Mouse (Mus musculus): ENCODE data around the gene Ppp1r27. TPM values are rescaled to one million over a fixed set of nuclear protein-coding genes. Genes with fewer than 3 reads are reported as not detected.

Gene Ppp1r27
- polyA plus RNA-seq, 1 experiment from 2014 or later: 1.2 TPM

GRCm38 (mm10) chr11:120527690-120528354 is 23.1 kb downstream of the Ppp1r27 start:
- Histone ChIP-seq H3K27ac (ENCODE audit: low read length) (no peak overlapping the region), H3K9ac (ENCODE audit: low read depth, low read length) (no peak overlapping the region), H3K9me3 (replicated peaks; ENCODE audit: control insufficient read depth, low read length) (no peaks in the 10 kb centered on the region), H3K27me3 (ENCODE audit: control insufficient read depth, insufficient read depth, low read depth, low read length) (peaks cover 46% of the 10 kb centered on the region), H3K36me3 (ENCODE audit: control insufficient read depth, insufficient read depth) (no peaks in the 10 kb centered on the region), H3K4me1 (ENCODE audit: control insufficient read depth, low read depth, low read length) (peaks cover 10% of the 10 kb centered on the region), H3K4me3 (ENCODE audit: low read depth, low read length) (no peak overlapping the region), H3K4me2 (ENCODE audit: low read depth, low read length) (no peak overlapping the region)
- ATAC-seq (ENCODE audit: low read depth): no peak
- 36% methylated on average over 9 of the region's 9 CpGs for WGBS (ENCODE audit: insufficient replicate concordance)

GRCm38 (mm10) chr11:120525959-120526358 is 25.0 kb downstream of the Ppp1r27 start:
- WGBS (ENCODE audit: insufficient replicate concordance): 53% methylated on average over 2 of the region's 2 CpGs

GRCm38 (mm10) chr11:120522581-120522980 is 28.4 kb downstream of the Ppp1r27 start:
- Histone ChIP-seq H3K9me3 (replicated peaks; ENCODE audit: control insufficient read depth, low read length) (no peaks in the 10 kb centered on the region), H3K9ac (ENCODE audit: low read depth, low read length) (no peak overlapping the region), H3K36me3 (ENCODE audit: control insufficient read depth, insufficient read depth) (no peaks in the 10 kb centered on the region), H3K27me3 (ENCODE audit: control insufficient read depth, insufficient read depth, low read depth, low read length) (no peaks in the 10 kb centered on the region), H3K27ac (ENCODE audit: low read length) (no peak overlapping the region), H3K4me1 (ENCODE audit: control insufficient read depth, low read depth, low read length) (peaks cover 28% of the 10 kb centered on the region), H3K4me2 (ENCODE audit: low read depth, low read length) (no peak overlapping the region), H3K4me3 (ENCODE audit: low read depth, low read length) (no peak overlapping the region)
- ATAC-seq (ENCODE audit: low read depth): no peak
- WGBS (ENCODE audit: insufficient replicate concordance): 69% methylated on average over 8 of the region's 8 CpGs

More at GRCm38 (mm10) chr11:120525959-120526358, 25.0 kb downstream of the Ppp1r27 start:
- no peak for ATAC-seq (ENCODE audit: low read depth)
- H3K9me3 ChIP-seq (replicated peaks; ENCODE audit: control insufficient read depth, low read length): no peaks in the 10 kb centered on the region
- peaks cover 27% of the 10 kb centered on the region for H3K27me3 ChIP-seq (ENCODE audit: control insufficient read depth, insufficient read depth, low read depth, low read length)
- no peak overlapping the region for H3K9ac ChIP-seq (ENCODE audit: low read depth, low read length)
- no peak overlapping the region for H3K4me2 ChIP-seq (ENCODE audit: low read depth, low read length)
- peaks cover 13% of the 10 kb centered on the region for H3K4me1 ChIP-seq (ENCODE audit: control insufficient read depth, low read depth, low read length)
- no peak overlapping the region for H3K27ac ChIP-seq (ENCODE audit: low read length)
- H3K4me3 ChIP-seq (ENCODE audit: low read depth, low read length): no peak overlapping the region
- H3K36me3 ChIP-seq (ENCODE audit: control insufficient read depth, insufficient read depth): no peaks in the 10 kb centered on the region

- Histone ChIP-seq H3K4me1 (ENCODE audit: control insufficient read depth, low read depth, low read length) (peaks cover 25% of the 10 kb centered on the region), H3K9me3 (replicated peaks; ENCODE audit: control insufficient read depth, low read length) (no peaks in the 10 kb centered on the region), H3K36me3 (ENCODE audit: control insufficient read depth, insufficient read depth) (no peaks in the 10 kb centered on the region), H3K4me3 (ENCODE audit: low read depth, low read length) (no peak overlapping the region), H3K4me2 (ENCODE audit: low read depth, low read length) (no peak overlapping the region), H3K9ac (ENCODE audit: low read depth, low read length) (no peak overlapping the region; the same call in 1 of the 2 replicates), H3K27ac (ENCODE audit: low read length) (peak overlapping the region; percentile 81), H3K27me3 (ENCODE audit: control insufficient read depth, insufficient read depth, low read depth, low read length) (no peaks in the 10 kb centered on the region)
- peak; percentile 81 for ATAC-seq (ENCODE audit: low read depth)
- WGBS (ENCODE audit: insufficient replicate concordance): 47% methylated on average over 5 of the region's 5 CpGs
Measured at GRCm38 (mm10) chr11:120520967-120521540, 29.9 kb downstream of the Ppp1r27 start.

- no peak for ATAC-seq (ENCODE audit: low read depth)
Measured at GRCm38 (mm10) chr11:120520498-120520897, 30.4 kb downstream of the Ppp1r27 start.

GRCm38 (mm10) chr11:120519738-120520137 is 31.2 kb downstream of the Ppp1r27 start:
- WGBS (ENCODE audit: insufficient replicate concordance): 27% methylated on average over 9 of the region's 9 CpGs

More at GRCm38 (mm10) chr11:120520498-120520897, 30.4 kb downstream of the Ppp1r27 start:
- no peaks in the 10 kb centered on the region for H3K9me3 ChIP-seq (replicated peaks; ENCODE audit: control insufficient read depth, low read length)
- H3K27ac ChIP-seq (ENCODE audit: low read length): peak overlapping the region; percentile 2; the same call in 1 of the 2 replicates
- H3K27me3 ChIP-seq (ENCODE audit: control insufficient read depth, insufficient read depth, low read depth, low read length): no peaks in the 10 kb centered on the region
- H3K36me3 ChIP-seq (ENCODE audit: control insufficient read depth, insufficient read depth): no peaks in the 10 kb centered on the region
- WGBS (ENCODE audit: insufficient replicate concordance): 60% methylated on average over 9 of the region's 9 CpGs
- no peak overlapping the region for H3K4me3 ChIP-seq (ENCODE audit: low read depth, low read length)
- no peak overlapping the region for H3K9ac ChIP-seq (ENCODE audit: low read depth, low read length)
- peaks cover 30% of the 10 kb centered on the region for H3K4me1 ChIP-seq (ENCODE audit: control insufficient read depth, low read depth, low read length)
- no peak overlapping the region for H3K4me2 ChIP-seq (ENCODE audit: low read depth, low read length)

GRCm38 (mm10) chr11:120518558-120518957 is 32.4 kb downstream of the Ppp1r27 start:
- ATAC-seq (ENCODE audit: low read depth): peak; percentile 15; the same call in 1 of the 2 replicates
- Histone ChIP-seq H3K9ac (ENCODE audit: low read depth, low read length) (no peak overlapping the region), H3K4me2 (ENCODE audit: low read depth, low read length) (no peak overlapping the region), H3K27me3 (ENCODE audit: control insufficient read depth, insufficient read depth, low read depth, low read length) (no peaks in the 10 kb centered on the region), H3K4me1 (ENCODE audit: control insufficient read depth, low read depth, low read length) (peaks cover 32% of the 10 kb centered on the region), H3K9me3 (replicated peaks; ENCODE audit: control insufficient read depth, low read length) (no peaks in the 10 kb centered on the region), H3K4me3 (ENCODE audit: low read depth, low read length) (no peak overlapping the region), H3K27ac (ENCODE audit: low read length) (no peak overlapping the region), H3K36me3 (ENCODE audit: control insufficient read depth, insufficient read depth) (no peaks in the 10 kb centered on the region)
- WGBS (ENCODE audit: insufficient replicate concordance): 46% methylated on average over 6 of the region's 6 CpGs

More at GRCm38 (mm10) chr11:120519738-120520137, 31.2 kb downstream of the Ppp1r27 start:
- Histone ChIP-seq H3K9me3 (replicated peaks; ENCODE audit: control insufficient read depth, low read length) (no peaks in the 10 kb centered on the region), H3K4me2 (ENCODE audit: low read depth, low read length) (no peak overlapping the region), H3K4me1 (ENCODE audit: control insufficient read depth, low read depth, low read length) (peaks cover 32% of the 10 kb centered on the region), H3K27ac (ENCODE audit: low read length) (no peak overlapping the region), H3K9ac (ENCODE audit: low read depth, low read length) (no peak overlapping the region), H3K36me3 (ENCODE audit: control insufficient read depth, insufficient read depth) (no peaks in the 10 kb centered on the region), H3K4me3 (ENCODE audit: low read depth, low read length) (no peak overlapping the region), H3K27me3 (ENCODE audit: control insufficient read depth, insufficient read depth, low read depth, low read length) (no peaks in the 10 kb centered on the region)
- no peak for ATAC-seq (ENCODE audit: low read depth)

- Histone ChIP-seq H3K9ac (ENCODE audit: low read depth, low read length) (no peak overlapping the region), H3K4me1 (ENCODE audit: control insufficient read depth, low read depth, low read length) (peaks cover 32% of the 10 kb centered on the region), H3K27me3 (ENCODE audit: control insufficient read depth, insufficient read depth, low read depth, low read length) (no peaks in the 10 kb centered on the region), H3K4me2 (ENCODE audit: low read depth, low read length) (no peak overlapping the region), H3K9me3 (replicated peaks; ENCODE audit: control insufficient read depth, low read length) (no peaks in the 10 kb centered on the region), H3K27ac (ENCODE audit: low read length) (peak overlapping the region; percentile 38; the same call in 1 of the 2 replicates), H3K36me3 (ENCODE audit: control insufficient read depth, insufficient read depth) (no peaks in the 10 kb centered on the region), H3K4me3 (ENCODE audit: low read depth, low read length) (no peak overlapping the region)
- peak; percentile 30; the same call in 1 of the 2 replicates for ATAC-seq (ENCODE audit: low read depth)
- 40% methylated on average over 6 of the region's 6 CpGs for WGBS (ENCODE audit: insufficient replicate concordance)
Measured at GRCm38 (mm10) chr11:120518027-120518426, 32.9 kb downstream of the Ppp1r27 start.

- WGBS (ENCODE audit: insufficient replicate concordance): 61% methylated on average over 4 of the region's 4 CpGs
- peaks cover 32% of the 10 kb centered on the region for H3K4me1 ChIP-seq (ENCODE audit: control insufficient read depth, low read depth, low read length)
- no peak overlapping the region for H3K4me3 ChIP-seq (ENCODE audit: low read depth, low read length)
- no peak overlapping the region for H3K27ac ChIP-seq (ENCODE audit: low read length)
- no peaks in the 10 kb centered on the region for H3K27me3 ChIP-seq (ENCODE audit: control insufficient read depth, insufficient read depth, low read depth, low read length)
- no peak overlapping the region for H3K9ac ChIP-seq (ENCODE audit: low read depth, low read length)
- H3K36me3 ChIP-seq (ENCODE audit: control insufficient read depth, insufficient read depth): no peaks in the 10 kb centered on the region
- no peaks in the 10 kb centered on the region for H3K9me3 ChIP-seq (replicated peaks; ENCODE audit: control insufficient read depth, low read length)
- H3K4me2 ChIP-seq (ENCODE audit: low read depth, low read length): no peak overlapping the region
- ATAC-seq (ENCODE audit: low read depth): no peak
Measured at GRCm38 (mm10) chr11:120517147-120517546, 33.8 kb downstream of the Ppp1r27 start.

All from liver, embryonic 16.5 days (tissue).